Mouse (Mus musculus): Measurements from ENCODE around the gene Fat1. TPM values are rescaled to one million over a fixed set of nuclear protein-coding genes. Genes with fewer than 3 reads are reported as not detected.
"Not testable (repeated sequence)": the region's sequence is repeated elsewhere in the genome, so short reads cannot be mapped to it uniquely, and the experiment has no call there.

The Fat1 gene
- polyA plus RNA-seq, 1 experiment from 2014 or later = 37.0 TPM

- ATAC-seq (ENCODE audit: insufficient number of reproducible peaks, low FRiP score, low TSS enrichment, low read depth) = no peak
- H3K9me3 ChIP-seq (ENCODE audit: control insufficient read depth, low read length) = no peaks in the 10 kb centered on the region; the same call in 1 of the 2 replicates
- H3K9ac ChIP-seq (ENCODE audit: low read length) = no peak overlapping the region
- no peak overlapping the region for H3K27ac ChIP-seq (replicated peaks; ENCODE audit: low read depth, low read length)
- H3K4me3 ChIP-seq (ENCODE audit: low read depth, low read length) = no peak overlapping the region
- WGBS = 93% methylated on average over 9 of the region's 9 CpGs
- DNase-seq (ENCODE audit: low spot score) = no peak
- no peak overlapping the region for H3K4me2 ChIP-seq (ENCODE audit: low read depth, severe bottlenecking)
- peaks cover 6% of the 10 kb centered on the region for H3K36me3 ChIP-seq (ENCODE audit: control insufficient read depth, insufficient read depth, low read length)
- H3K27me3 ChIP-seq (ENCODE audit: control insufficient read depth, insufficient read depth, low read length) = no peaks in the 10 kb centered on the region
- no peaks in the 10 kb centered on the region for H3K4me1 ChIP-seq (ENCODE audit: control insufficient read depth, insufficient read depth, low read length)
Observed at GRCm38 (mm10) chr8:45052618-45053017, 117.4 kb downstream of the Fat1 start.

- Histone ChIP-seq H3K4me1 (ENCODE audit: control insufficient read depth, insufficient read depth, low read length) (no peaks in the 10 kb centered on the region), H3K27me3 (ENCODE audit: control insufficient read depth, insufficient read depth, low read length) (no peaks in the 10 kb centered on the region), H3K36me3 (ENCODE audit: control insufficient read depth, insufficient read depth, low read length) (peaks cover 2% of the 10 kb centered on the region; the same call in 1 of the 2 replicates), H3K9me3 (ENCODE audit: control insufficient read depth, low read length) (no peaks in the 10 kb centered on the region; the same call in 1 of the 2 replicates), H3K4me3 (ENCODE audit: low read depth, low read length) (no peak overlapping the region), H3K9ac (ENCODE audit: low read length) (no peak overlapping the region), H3K4me2 (ENCODE audit: low read depth, severe bottlenecking) (no peak overlapping the region), H3K27ac (replicated peaks; ENCODE audit: low read depth, low read length) (no peak overlapping the region)
- DNase-seq (ENCODE audit: low spot score) = no peak
- ATAC-seq (ENCODE audit: insufficient number of reproducible peaks, low FRiP score, low TSS enrichment, low read depth) = no peak
- 98% methylated on average over 3 of the region's 3 CpGs for WGBS
Observed at GRCm38 (mm10) chr8:45055500-45055899, 120.3 kb downstream of the Fat1 start.

GRCm38 (mm10) chr8:45056810-45057209 lies 121.6 kb downstream of the Fat1 start:
- no peak overlapping the region for H3K4me3 ChIP-seq (ENCODE audit: low read depth, low read length)
- H3K9me3 ChIP-seq (ENCODE audit: control insufficient read depth, low read length) = no peaks in the 10 kb centered on the region; the same call in 1 of the 2 replicates
- no peak overlapping the region for H3K4me2 ChIP-seq (ENCODE audit: low read depth, severe bottlenecking)
- ATAC-seq (ENCODE audit: insufficient number of reproducible peaks, low FRiP score, low TSS enrichment, low read depth) = no peak
- no peaks in the 10 kb centered on the region for H3K4me1 ChIP-seq (ENCODE audit: control insufficient read depth, insufficient read depth, low read length)
- H3K9ac ChIP-seq (ENCODE audit: low read length) = no peak overlapping the region
- no peaks in the 10 kb centered on the region for H3K27me3 ChIP-seq (ENCODE audit: control insufficient read depth, insufficient read depth, low read length)
- DNase-seq (ENCODE audit: low spot score) = no peak
- H3K27ac ChIP-seq (replicated peaks; ENCODE audit: low read depth, low read length) = no peak overlapping the region
- WGBS = 25% methylated on average over 2 of the region's 3 CpGs
- peaks cover 2% of the 10 kb centered on the region; the same call in 1 of the 2 replicates for H3K36me3 ChIP-seq (ENCODE audit: control insufficient read depth, insufficient read depth, low read length)

GRCm38 (mm10) chr8:45060083-45060482 lies 124.8 kb downstream of the Fat1 start:
- no peak overlapping the region for H3K27ac ChIP-seq (replicated peaks; ENCODE audit: low read depth, low read length)
- 85% methylated on average over 2 of the region's 2 CpGs for WGBS
- no peaks in the 10 kb centered on the region; the same call in 1 of the 2 replicates for H3K9me3 ChIP-seq (ENCODE audit: control insufficient read depth, low read length)
- H3K9ac ChIP-seq (ENCODE audit: low read length) = no peak overlapping the region
- DNase-seq (ENCODE audit: low spot score) = no peak
- no peak overlapping the region for H3K4me3 ChIP-seq (ENCODE audit: low read depth, low read length)
- no peak for ATAC-seq (ENCODE audit: insufficient number of reproducible peaks, low FRiP score, low TSS enrichment, low read depth)
- H3K36me3 ChIP-seq (ENCODE audit: control insufficient read depth, insufficient read depth, low read length) = no peaks in the 10 kb centered on the region
- H3K4me2 ChIP-seq (ENCODE audit: low read depth, severe bottlenecking) = no peak overlapping the region
- H3K4me1 ChIP-seq (ENCODE audit: control insufficient read depth, insufficient read depth, low read length) = no peaks in the 10 kb centered on the region
- H3K27me3 ChIP-seq (ENCODE audit: control insufficient read depth, insufficient read depth, low read length) = no peaks in the 10 kb centered on the region

GRCm38 (mm10) chr8:45062311-45062710 lies 127.1 kb downstream of the Fat1 start:
- ATAC-seq (ENCODE audit: insufficient number of reproducible peaks, low FRiP score, low TSS enrichment, low read depth) (no peak), DNase-seq (ENCODE audit: low spot score) (no peak)
- H3K9me3 ChIP-seq (ENCODE audit: control insufficient read depth, low read length) = no peaks in the 10 kb centered on the region
- H3K27me3 ChIP-seq (ENCODE audit: control insufficient read depth, insufficient read depth, low read length) = no peaks in the 10 kb centered on the region
- no peak overlapping the region for H3K4me2 ChIP-seq (ENCODE audit: low read depth, severe bottlenecking)
- H3K4me1 ChIP-seq (ENCODE audit: control insufficient read depth, insufficient read depth, low read length) = no peaks in the 10 kb centered on the region
- WGBS = 94% methylated on average over 11 of the region's 11 CpGs
- no peak overlapping the region for H3K27ac ChIP-seq (replicated peaks; ENCODE audit: low read depth, low read length)
- H3K36me3 ChIP-seq (ENCODE audit: control insufficient read depth, insufficient read depth, low read length) = no peaks in the 10 kb centered on the region
- no peak overlapping the region for H3K4me3 ChIP-seq (ENCODE audit: low read depth, low read length)
- H3K9ac ChIP-seq (ENCODE audit: low read length) = no peak overlapping the region

- ATAC-seq (ENCODE audit: insufficient number of reproducible peaks, low FRiP score, low TSS enrichment, low read depth) (no peak), DNase-seq (ENCODE audit: low spot score) (no peak)
- Histone ChIP-seq H3K4me3 (ENCODE audit: low read depth, low read length) (no peak overlapping the region), H3K9ac (ENCODE audit: low read length) (no peak overlapping the region), H3K27me3 (ENCODE audit: control insufficient read depth, insufficient read depth, low read length) (no peaks in the 10 kb centered on the region), H3K4me2 (ENCODE audit: low read depth, severe bottlenecking) (no peak overlapping the region), H3K4me1 (ENCODE audit: control insufficient read depth, insufficient read depth, low read length) (no peaks in the 10 kb centered on the region), H3K9me3 (ENCODE audit: control insufficient read depth, low read length) (no peaks in the 10 kb centered on the region), H3K36me3 (ENCODE audit: control insufficient read depth, insufficient read depth, low read length) (no peaks in the 10 kb centered on the region), H3K27ac (replicated peaks; ENCODE audit: low read depth, low read length) (no peak overlapping the region)
- WGBS = 77% methylated on average over 25 of the region's 25 CpGs
Observed at GRCm38 (mm10) chr8:45062982-45063924, 128.0 kb downstream of the Fat1 start.

GRCm38 (mm10) chr8:45064197-45064869 lies 129.1 kb downstream of the Fat1 start:
- no peak for DNase-seq (ENCODE audit: low spot score)
- Histone ChIP-seq H3K36me3 (ENCODE audit: control insufficient read depth, insufficient read depth, low read length) (no peaks in the 10 kb centered on the region), H3K4me3 (ENCODE audit: low read depth, low read length) (no peak overlapping the region), H3K27ac (replicated peaks; ENCODE audit: low read depth, low read length) (no peak overlapping the region), H3K9me3 (ENCODE audit: control insufficient read depth, low read length) (no peaks in the 10 kb centered on the region), H3K9ac (ENCODE audit: low read length) (no peak overlapping the region), H3K4me2 (ENCODE audit: low read depth, severe bottlenecking) (no peak overlapping the region), H3K27me3 (ENCODE audit: control insufficient read depth, insufficient read depth, low read length) (no peaks in the 10 kb centered on the region), H3K4me1 (ENCODE audit: control insufficient read depth, insufficient read depth, low read length) (no peaks in the 10 kb centered on the region)
- no peak for ATAC-seq (ENCODE audit: insufficient number of reproducible peaks, low FRiP score, low TSS enrichment, low read depth)
- WGBS = 68% methylated on average over 8 of the region's 8 CpGs

- not testable (repeated sequence) for H3K4me2 ChIP-seq (ENCODE audit: low read depth, severe bottlenecking); DNase-seq (ENCODE audit: low spot score); H3K27ac ChIP-seq (replicated peaks; ENCODE audit: low read depth, low read length); H3K9ac ChIP-seq (ENCODE audit: low read length); H3K9me3 ChIP-seq (ENCODE audit: control insufficient read depth, low read length); H3K4me3 ChIP-seq (ENCODE audit: low read depth, low read length); H3K36me3 ChIP-seq (ENCODE audit: control insufficient read depth, insufficient read depth, low read length); H3K4me1 ChIP-seq (ENCODE audit: control insufficient read depth, insufficient read depth, low read length); H3K27me3 ChIP-seq (ENCODE audit: control insufficient read depth, insufficient read depth, low read length); ATAC-seq (ENCODE audit: insufficient number of reproducible peaks, low FRiP score, low TSS enrichment, low read depth)
- 67% methylated on average over 1 of the region's 1 CpGs for WGBS
Observed at GRCm38 (mm10) chr8:45065391-45065790, 130.1 kb downstream of the Fat1 start.

Data from limb, embryonic 11.5 days (tissue).